Mouse (Mus musculus) right cerebral cortex, adult 18-20 months (tissue): ENCODE measurements around the gene Dcaf17.

Experiments used
- DNase-seq: peaks from one replicate; pipeline ENCODE4 v3.0.0; 2022; ENCODE audit warnings: mixed read lengths

The Dcaf17 gene

DNA sequence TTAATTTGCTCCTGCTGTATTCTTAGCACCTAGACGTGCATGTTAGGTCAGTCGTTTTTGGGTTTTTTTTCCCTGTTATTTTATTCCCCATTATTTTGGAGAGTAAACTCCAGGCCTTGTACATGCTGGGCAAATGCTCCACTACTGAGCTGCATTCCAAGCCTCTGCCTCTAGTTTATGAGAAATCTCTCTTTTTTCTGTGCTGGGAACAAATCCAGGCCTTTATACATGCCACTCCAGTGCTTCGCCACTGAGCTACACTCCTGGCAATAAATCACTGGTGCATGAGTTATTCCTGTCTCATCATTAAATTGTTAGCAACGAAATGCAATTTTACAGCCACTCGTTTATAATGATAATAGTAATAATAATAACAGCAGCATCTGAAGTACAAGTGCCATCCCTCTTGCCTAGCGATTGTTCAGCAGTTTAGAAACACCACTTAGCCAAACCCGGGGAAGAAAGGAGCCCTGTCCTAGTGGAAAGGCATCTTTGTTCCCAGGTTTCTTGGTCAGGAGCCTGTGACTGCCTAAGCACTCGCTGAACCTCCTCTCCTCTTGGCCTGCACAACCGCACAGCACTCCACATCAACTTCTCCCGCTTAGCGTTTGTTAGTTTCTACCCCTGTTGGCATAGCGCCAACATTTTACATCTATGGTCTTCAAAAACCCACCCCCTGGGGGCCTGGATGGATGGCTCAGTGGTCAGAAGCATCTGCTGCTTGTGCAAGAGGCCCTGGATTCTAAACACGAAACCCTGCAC is 67.3 kb downstream of the Dcaf17 start:
- no peak for DNase-seq

DNA sequence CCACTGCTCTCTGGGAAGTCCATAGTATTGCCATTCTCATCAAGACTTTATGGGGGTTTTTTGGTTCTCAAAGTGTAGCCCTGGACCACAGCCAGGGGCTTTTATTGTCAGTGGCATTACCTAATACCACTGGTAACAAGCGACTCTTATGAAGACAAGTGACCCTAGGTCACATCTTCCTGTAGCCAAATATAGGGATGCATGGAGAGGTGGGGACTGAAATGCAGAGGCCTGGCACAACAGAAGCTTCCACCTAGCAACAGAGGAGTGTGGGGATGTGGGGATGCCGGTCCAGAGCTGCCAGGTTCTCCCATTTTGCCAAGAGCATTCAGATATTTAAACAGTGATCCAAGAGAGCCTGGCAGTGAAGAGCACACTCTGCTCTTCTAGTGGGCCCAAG is 68.5 kb downstream of the Dcaf17 start:
- no peak for DNase-seq

DNA sequence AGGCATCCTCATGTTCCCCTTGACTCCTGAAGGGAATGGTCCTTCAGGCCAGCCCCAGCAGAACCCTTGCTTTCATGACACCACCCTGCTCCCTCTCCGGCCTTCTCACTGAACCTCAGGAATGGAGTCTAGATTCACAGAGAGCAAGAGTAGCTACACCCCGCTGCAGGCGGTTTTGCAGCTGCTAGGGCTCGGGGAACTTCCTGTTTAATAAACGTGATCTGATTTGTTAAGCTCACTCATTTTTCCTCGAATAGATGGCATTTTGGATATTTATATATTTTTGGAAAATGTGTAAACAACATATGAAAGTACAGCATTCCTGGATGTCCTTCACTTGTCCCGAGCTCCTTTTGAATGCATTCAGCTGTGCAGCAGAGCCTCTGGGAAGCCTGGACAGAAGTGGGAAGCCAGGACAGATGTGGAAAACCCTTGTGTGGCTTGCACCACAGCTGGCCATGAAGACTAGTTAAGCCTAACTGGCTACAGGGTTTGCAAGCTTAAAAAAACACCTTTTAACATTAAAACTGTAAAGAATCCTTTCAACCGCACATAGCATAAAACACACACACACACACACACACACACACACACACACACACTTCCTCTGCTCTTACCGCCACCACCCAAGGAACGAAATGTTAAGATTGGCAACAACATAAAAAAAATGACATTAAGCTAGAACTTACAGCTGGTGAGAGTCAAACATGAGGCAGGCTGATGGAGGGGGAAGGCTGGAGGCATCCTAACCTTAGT is 72.8 kb downstream of the Dcaf17 start:
- no peak for DNase-seq

DNA sequence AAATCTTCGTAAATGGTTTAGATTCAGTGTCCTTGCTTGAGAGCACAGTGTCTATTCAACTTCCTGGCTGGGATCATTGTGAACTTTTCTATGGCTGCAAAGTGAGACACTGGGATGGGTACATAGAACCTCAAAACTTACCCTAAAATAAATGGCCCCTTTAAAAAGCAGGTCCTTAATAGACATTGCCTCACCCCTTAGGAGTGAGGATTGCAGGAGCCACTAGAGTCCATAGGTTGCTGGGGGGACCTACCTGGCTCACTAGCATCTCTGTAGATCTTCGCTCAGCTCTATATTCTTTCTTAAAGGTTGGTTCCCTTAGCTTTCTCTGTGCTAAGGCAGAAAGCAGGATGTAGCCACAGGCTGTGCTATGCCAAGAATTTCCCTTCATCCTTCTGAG is 75.2 kb downstream of the Dcaf17 start:
- DNase-seq: no peak

DNA sequence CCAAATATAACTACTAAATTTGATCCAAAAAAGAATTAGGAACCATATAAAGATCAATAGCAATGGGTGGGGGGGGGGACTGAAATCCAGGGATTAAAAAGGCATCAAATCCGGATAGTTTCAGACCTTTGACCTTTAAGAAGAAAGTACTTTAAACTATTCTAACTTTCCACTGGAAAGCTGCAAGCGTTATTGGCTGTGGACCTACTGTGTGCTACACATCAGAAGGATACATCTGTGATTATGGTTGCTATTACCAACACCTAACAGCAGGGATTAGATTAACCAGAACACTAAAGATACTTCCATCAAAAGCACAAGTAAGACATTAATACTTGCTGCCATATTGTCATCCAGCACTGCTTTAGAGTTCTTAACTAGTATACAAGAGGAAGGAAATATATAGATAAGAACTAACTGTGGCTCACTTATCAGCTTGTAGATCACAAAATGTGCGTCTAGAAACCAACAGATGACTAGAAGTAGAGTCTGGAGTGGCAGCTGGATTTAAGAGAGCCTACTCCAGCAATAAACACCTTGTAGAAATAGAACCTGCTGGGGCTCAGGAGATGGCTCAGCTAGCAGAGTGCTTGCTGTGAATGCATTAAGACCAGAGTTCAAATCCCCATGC is 76.9 kb downstream of the Dcaf17 start:
- DNase-seq: no peak

DNA sequence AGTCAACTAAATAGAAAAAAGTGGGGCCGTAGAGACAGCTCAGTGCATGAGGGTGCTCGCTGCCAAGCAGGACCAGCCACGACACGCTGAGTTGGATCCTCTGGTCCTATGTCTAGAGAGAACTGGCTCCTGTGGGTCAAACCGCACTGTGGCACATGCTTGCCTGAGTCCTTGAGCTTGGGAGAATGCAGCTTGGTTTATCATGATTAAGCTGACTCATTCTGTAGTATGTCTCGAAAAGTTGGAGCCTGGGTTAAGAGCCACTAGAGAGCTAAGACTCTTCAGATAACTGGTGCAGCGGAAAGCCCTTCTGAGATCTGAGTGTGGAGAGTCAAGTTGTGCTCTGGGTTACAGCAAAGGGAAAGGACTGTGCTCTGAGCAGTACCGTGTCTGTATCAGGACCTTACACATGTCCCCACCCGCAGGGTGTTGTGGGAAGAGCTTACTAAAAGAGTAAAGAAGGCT is 78.9 kb downstream of the Dcaf17 start:
- DNase-seq: no peak

DNA sequence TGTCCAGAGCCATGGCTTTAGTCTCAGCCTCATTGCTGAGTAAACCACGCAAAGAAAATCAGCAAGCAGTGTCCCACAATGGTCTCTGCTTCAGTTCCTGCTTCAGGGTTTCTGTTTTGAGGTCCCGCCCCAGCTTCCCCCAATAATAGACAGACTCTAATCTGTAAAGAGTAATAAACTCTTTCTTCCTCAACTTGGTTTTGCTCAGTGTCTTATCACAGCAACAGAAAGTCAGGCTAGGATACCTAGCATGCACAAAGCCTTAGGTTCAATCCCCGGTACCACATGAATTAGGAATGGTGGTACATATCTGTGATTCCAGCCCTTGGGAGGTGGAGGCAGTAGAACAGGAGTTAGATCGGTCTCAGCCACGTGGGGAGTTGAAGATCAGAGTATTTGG is 79.7 kb downstream of the Dcaf17 start:
- DNase-seq: no peak

DNA sequence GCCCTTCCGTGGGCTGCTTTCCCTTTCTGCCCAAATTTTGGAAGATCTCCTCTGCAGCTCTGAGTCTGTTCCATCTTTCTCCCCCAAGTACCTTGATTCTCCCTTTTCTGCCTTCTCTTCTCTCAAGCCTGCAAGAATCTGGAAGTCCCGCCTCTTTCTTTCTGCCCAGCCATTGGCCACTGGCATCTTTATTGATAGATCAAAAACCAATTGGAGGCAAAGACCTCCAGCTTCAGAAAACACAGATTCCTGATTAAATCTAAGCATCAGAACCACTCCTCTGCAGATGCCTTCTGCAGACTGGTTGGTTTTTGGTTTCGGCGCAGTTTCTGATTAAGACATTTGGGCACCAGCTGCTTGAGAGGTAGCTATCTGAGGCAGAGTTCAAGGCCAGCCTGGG is 85.5 kb downstream of the Dcaf17 start:
- DNase-seq: no peak

DNA sequence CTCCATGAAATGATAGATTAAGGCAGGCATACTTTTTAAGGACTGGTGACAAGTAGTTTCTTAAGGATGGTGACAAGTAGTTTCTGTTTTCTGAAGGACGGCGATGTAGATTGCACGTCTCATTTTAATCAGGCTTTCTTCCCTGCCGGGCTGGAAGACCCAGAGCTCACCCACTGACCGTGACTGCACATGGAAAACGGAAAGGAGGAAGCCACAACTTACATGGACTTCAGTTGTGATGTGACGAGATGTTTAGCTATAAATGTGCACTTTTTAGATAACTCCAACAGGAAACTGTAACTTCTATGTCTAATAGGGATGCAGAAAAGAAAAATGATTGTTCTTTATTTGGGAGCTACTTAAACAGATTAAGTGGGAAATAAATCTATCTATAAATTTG is 87.3 kb downstream of the Dcaf17 start:
- no peak for DNase-seq

DNA sequence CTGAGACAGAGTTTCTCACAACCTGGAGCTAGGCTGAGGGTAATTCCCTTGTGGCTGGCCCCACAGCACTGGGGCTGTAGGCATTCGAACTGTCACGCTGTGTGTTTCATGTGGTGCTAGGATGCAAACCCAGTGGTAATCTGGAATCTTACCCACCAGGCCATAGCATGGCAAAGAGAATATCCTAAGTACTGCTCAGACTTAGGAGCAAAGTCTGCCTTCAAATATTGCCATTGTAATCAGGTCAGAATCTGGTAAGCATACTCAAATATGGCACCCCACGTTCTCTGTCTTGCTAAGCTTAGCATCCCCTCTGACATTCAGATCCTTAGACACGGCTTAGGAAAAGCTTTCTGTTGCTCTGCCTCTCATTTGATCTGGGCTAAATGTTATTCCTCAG is 90.7 kb downstream of the Dcaf17 start:
- DNase-seq: no peak

DNA sequence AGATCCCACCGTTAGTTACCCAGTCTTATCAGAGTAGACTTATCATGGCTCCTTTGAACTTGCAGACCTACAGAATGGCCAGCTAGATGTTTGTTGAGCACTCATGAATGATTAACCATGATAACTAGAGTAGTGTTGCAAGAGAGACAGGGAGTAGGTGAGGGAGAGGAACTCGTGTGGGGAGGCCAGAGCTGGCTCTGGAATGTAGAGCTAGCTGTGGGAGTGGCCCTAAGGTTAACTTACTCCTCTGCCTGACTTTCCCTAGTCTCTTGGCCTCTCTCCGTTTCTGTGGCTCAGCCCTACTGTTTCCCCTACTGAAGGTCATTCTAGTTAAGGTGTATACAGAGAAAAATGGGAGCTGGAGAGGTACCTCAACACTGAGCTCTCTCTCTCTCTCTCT is 91.1 kb downstream of the Dcaf17 start:
- DNase-seq: no peak

DNA sequence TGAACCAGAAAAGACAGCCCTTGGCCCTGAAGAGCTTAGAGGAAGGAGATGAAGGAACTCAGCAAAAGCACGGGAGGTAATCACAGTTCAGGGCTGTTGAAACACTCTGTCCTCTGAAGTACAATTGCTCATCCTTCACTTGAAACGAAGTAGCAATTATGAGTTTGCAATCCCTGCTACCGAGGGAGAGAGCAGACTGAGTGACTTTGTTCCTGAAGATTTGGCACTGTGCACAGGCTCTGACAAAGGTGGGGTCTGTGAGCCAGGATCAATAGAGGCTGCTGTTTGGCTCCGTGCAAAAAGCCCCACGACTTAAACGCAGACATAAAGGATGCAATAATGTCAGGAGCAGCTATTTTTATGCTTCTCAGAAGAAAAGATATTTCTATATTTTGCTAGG is 92.7 kb downstream of the Dcaf17 start:
- no peak for DNase-seq
